8 mouse cellular contexts compared by ENCODE assay signal in genomic region chr7:116092710-116093465, GRCm38 (mm10). TPM values are rescaled to one million over a fixed set of nuclear protein-coding genes. Genes with fewer than 3 reads are reported as not detected.
DNase-seq lines count a peak whose midpoint lies in the region; ATAC-seq lines count a peak whose summit lies in the region.

No protein-coding gene starts in this region.

- under 1% methylated on average over 38 of the region's 38 CpGs for WGBS in lung, embryonic 16.5 days

- peak overlapping the region; percentile 94 for H3K9ac ChIP-seq in lung, embryonic 16.5 days (ENCODE audit: low read length)

- peak overlapping the region; percentile 91 for H3K27ac ChIP-seq in lung, embryonic 16.5 days (ENCODE audit: low read length)

- no peaks in the 10 kb centered on the region for H3K27me3 ChIP-seq in lung, embryonic 16.5 days (ENCODE audit: control insufficient read depth, insufficient read depth, low read depth, low read length)

- peak; percentile 99 for ATAC-seq in hematopoietic stem cell, adult 5-6 weeks (replicated peaks in 1 of 2; ENCODE audit: insufficient read depth in 1 of 2, low FRiP score in 2 of 2, low TSS enrichment in 1 of 2, low read depth in 1 of 2, poor library complexity in 2 of 2, severe bottlenecking in 2 of 2)
- peak; percentile 100 for ATAC-seq in lung, embryonic 16.5 days (ENCODE audit: low read depth)

- H3K4me3 ChIP-seq in lung, embryonic 16.5 days (ENCODE audit: low read length): peak overlapping the region; percentile 81

- H3K9me3 ChIP-seq in lung, embryonic 16.5 days (ENCODE audit: control insufficient read depth, low read length): no peaks in the 10 kb centered on the region

- H3K4me1 ChIP-seq in lung, embryonic 16.5 days (replicated peaks; ENCODE audit: control insufficient read depth, insufficient read depth, low read length): peaks cover 10% of the 10 kb centered on the region

- H3K4me2 ChIP-seq in lung, embryonic 16.5 days (ENCODE audit: low read depth, low read length): peak overlapping the region; percentile 86

- H3K36me3 ChIP-seq in lung, embryonic 16.5 days (ENCODE audit: control insufficient read depth, insufficient read depth, low read length): no peaks in the 10 kb centered on the region

- peak; percentile 90 for DNase-seq in MEL-GATA-1-ER (ENCODE audit: extremely low read depth, low read depth)
- peak; percentile 97 for DNase-seq in cerebellum, adult 8-10 months
- DNase-seq in forelimb bud, embryonic 11.5 days (ENCODE audit: low read depth, low spot score): peak; percentile 97
- peak; percentile 91 for DNase-seq in layer of hippocampus, adult 9-10 months (ENCODE audit: low spot score)
- peak; percentile 78 for DNase-seq in ovary, postnatal 10 days (ENCODE audit: low spot score)
- peak; percentile 87 to 93 for DNase-seq in thymus, postnatal 10 days (ENCODE audit: low spot score in 2 of 2)

RNA-seq across cellular contexts. Expression of gene Gm4353, which starts 8.5 kb away (rescaled TPM):
- 0.60 and 3.4 TPM in 2 replicates for total RNA-seq in hematopoietic stem cell, adult 5-6 weeks (2017)
- 1.3 and 1.5 TPM in 2 replicates for polyA plus RNA-seq in lung, embryonic 16.5 days (2015; fragmentation: Nextera tagmentation; extraction: Ambion mirVana)

RNA-seq across cellular contexts. Expression of gene 1110004F10Rik, which starts 53.7 kb away (rescaled TPM):
- 281 and 347 TPM in 2 replicates for total RNA-seq in hematopoietic stem cell, adult 5-6 weeks (2017)
- polyA plus RNA-seq in lung, embryonic 16.5 days (2015; fragmentation: Nextera tagmentation; extraction: Ambion mirVana): 246 and 249 TPM in 2 replicates

RNA-seq across cellular contexts. Expression of gene Sox6, which starts 54.3 kb away (rescaled TPM):
- 7.3 and 10.1 TPM in 2 replicates for total RNA-seq in hematopoietic stem cell, adult 5-6 weeks (2017)
- polyA plus RNA-seq in lung, embryonic 16.5 days (2015; fragmentation: Nextera tagmentation; extraction: Ambion mirVana): 20.7 and 20.9 TPM in 2 replicates

Comparison
In these comparisons a context has a peak if more than half of its experiments do, and no peak if none do; other contexts are left out.
1. Peak in every context shown above with its lines: DNase-seq, ATAC-seq, H3K4me3 ChIP-seq and H3K27ac ChIP-seq.